Mouse (Mus musculus) CH12.LX (cell line): ENCODE measurements around the gene Lix1l. TPM values are rescaled to one million over a fixed set of nuclear protein-coding genes. Genes with fewer than 3 reads are reported as not detected.

Experiments
- DNase-seq: peaks from one replicate; pipeline ENCODE4 v3.0.0-alpha.2; 2013; ENCODE audit errors: extremely low read depth
- H3K27ac ChIP-seq: 2 replicates; pipeline ENCODE4 v1.5.1; 2012; ENCODE audit warnings: low read depth, mild to moderate bottlenecking, control low read depth, moderate library complexity; ENCODE audit not compliant: insufficient read depth
- H3K27me3 ChIP-seq: replicated peaks from 2 replicates; pipeline ENCODE3; 2012; ENCODE audit warnings: inconsistent platforms
- H3K36me3 ChIP-seq, 2 experiments: replicated peaks in 1 of 2; 2 replicates each; pipeline versions ENCODE3 to v1.6.1; 2012; ENCODE audit warnings: inconsistent platforms in 1 of 2, low read length in 1 of 2, mild to moderate bottlenecking in 1 of 2, mixed read lengths in 1 of 2, moderate library complexity in 1 of 2; ENCODE audit not compliant: control insufficient read depth in 1 of 2, insufficient read depth in 1 of 2
- H3K4me1 ChIP-seq, 2 experiments: 2 replicates each; pipeline ENCODE4 v1.6.1; 2012; ENCODE audit warnings: inconsistent platforms in 1 of 2, moderate library complexity in 1 of 2; ENCODE audit not compliant: insufficient read depth in 2 of 2, control insufficient read depth in 1 of 2
- H3K4me2 ChIP-seq: 2 replicates; pipeline ENCODE4 v1.6.1; 2012; ENCODE audit warnings: low read depth, mild to moderate bottlenecking, control low read depth; ENCODE audit not compliant: poor library complexity, insufficient read depth, severe bottlenecking
- H3K4me3 ChIP-seq, 3 experiments: fragments of 150-350 bp in 1 of 3; sonication (generic) in 1 of 3; replicated peaks in 1 of 3; 2 replicates each; pipeline versions ENCODE3 to v1.5.1; 2011 to 2012; ENCODE audit warnings: low read depth in 2 of 3, low read length in 2 of 3, mild to moderate bottlenecking in 2 of 3, moderate library complexity in 2 of 3, control low read depth in 1 of 3, improper control_type of control experiment in 1 of 3, inconsistent platforms in 1 of 3, mixed read lengths in 1 of 3; ENCODE audit not compliant: poor library complexity in 1 of 3
- H3K79me2 ChIP-seq: replicated peaks from 2 replicates; pipeline ENCODE4 v1.6.1; 2012; ENCODE audit warnings: mild to moderate bottlenecking, moderate library complexity; ENCODE audit not compliant: control insufficient read depth, poor library complexity, insufficient read depth, severe bottlenecking; ENCODE audit errors: extremely low read depth
- H3K9ac ChIP-seq: 2 replicates; pipeline ENCODE4 v1.6.1; 2012; ENCODE audit warnings: low read depth, mild to moderate bottlenecking, control low read depth, moderate library complexity; ENCODE audit not compliant: insufficient read depth
- H3K9me3 ChIP-seq: replicated peaks from 2 replicates; pipeline ENCODE3; 2012; ENCODE audit warnings: low read length, inconsistent platforms, mixed read lengths
- CHD2 ChIP-seq: IDR thresholded peaks from 2 replicates; pipeline ENCODE4 v1.6.1; 2011; ENCODE audit warnings: low read length, improper control_type of control experiment
- EP300 ChIP-seq: IDR thresholded peaks from 2 replicates; pipeline ENCODE4 v1.6.1; 2011; ENCODE audit warnings: low read length, improper control_type of control experiment
- ETS1 ChIP-seq: conservative IDR thresholded peaks from 2 replicates; pipeline ENCODE4 v1.6.1; 2012; ENCODE audit warnings: low read depth, mild to moderate bottlenecking, inconsistent platforms, low read length, improper control_type of control experiment, moderate library complexity
- GABPA ChIP-seq: IDR thresholded peaks from 2 replicates; pipeline ENCODE4 v1.6.1; 2012; ENCODE audit warnings: low read depth, low read length, improper control_type of control experiment, inconsistent platforms; ENCODE audit not compliant: insufficient replicate concordance
- JUN ChIP-seq: IDR thresholded peaks from 2 replicates; pipeline ENCODE4 v1.6.1; 2011; ENCODE audit warnings: low read depth, mild to moderate bottlenecking, low read length, improper control_type of control experiment, moderate library complexity; ENCODE audit not compliant: insufficient read depth
- JUND ChIP-seq: conservative IDR thresholded peaks from 2 replicates; pipeline ENCODE4 v1.6.1; 2011; ENCODE audit warnings: low read depth, low read length, improper control_type of control experiment
- MAZ ChIP-seq: IDR thresholded peaks from 2 replicates; pipeline ENCODE4 v1.6.1; 2012; ENCODE audit warnings: low read depth, mild to moderate bottlenecking, inconsistent platforms, low read length, improper control_type of control experiment, moderate library complexity
- NELFE ChIP-seq: IDR thresholded peaks from 2 replicates; pipeline ENCODE4 v1.6.1; 2011; ENCODE audit warnings: low read depth, low read length, improper control_type of control experiment
- NRF1 ChIP-seq: IDR thresholded peaks from 2 replicates; pipeline ENCODE4 v1.6.1; 2014; ENCODE audit warnings: low read depth, mild to moderate bottlenecking, inconsistent platforms, low read length, improper control_type of control experiment, moderate library complexity
- PAX5 ChIP-seq: IDR thresholded peaks from 2 replicates; pipeline ENCODE4 v1.6.1; 2012; ENCODE audit warnings: low read length, inconsistent platforms, mixed read lengths
- SIN3A ChIP-seq: IDR thresholded peaks from 2 replicates; pipeline ENCODE4 v1.6.1; 2012; ENCODE audit warnings: low read length, improper control_type of control experiment, inconsistent platforms
- TCF12 ChIP-seq: IDR thresholded peaks from 2 replicates; pipeline ENCODE4 v1.6.1; 2014; ENCODE audit warnings: low read depth, mild to moderate bottlenecking, inconsistent platforms, low read length, improper control_type of control experiment
- USF1 ChIP-seq: IDR thresholded peaks from 2 replicates; pipeline ENCODE4 v1.6.1; 2014; ENCODE audit warnings: low read depth, mild to moderate bottlenecking, inconsistent platforms, low read length, improper control_type of control experiment
- USF2 ChIP-seq: conservative IDR thresholded peaks from 2 replicates; pipeline ENCODE4 v1.6.1; 2011; ENCODE audit warnings: low read depth, low read length, improper control_type of control experiment
- dilution Hi-C: fragments of 300-500 bp; cut with MboI; formaldehyde crosslinking; loops from 2 replicates; pipeline ENCODE4 v1.14.3; 2020; ENCODE audit warnings: low sequenced_read_pairs; ENCODE audit not compliant: extremely low pct_unique_long_range_greater_than_20kb, extremely low pct_ligation_motif_present
- in situ Hi-C: fragments of 300-500 bp; cut with MboI; formaldehyde crosslinking; loops from 3 replicates; pipeline ENCODE4 v1.14.3; 2019; ENCODE audit warnings: low sequenced_read_pairs, low pct_ligation_motif_present, low pct_unique_long_range_greater_than_20kb, mixed read lengths
- polyA plus RNA-seq: library from polyadenylated mRNA; unstranded; fragments of >175 nt; gene quantifications from 2 replicates; pipeline ENCODE4 v1.2.1, GENCODE M21; 2012; ENCODE audit warnings: low read depth; ENCODE audit not compliant: insufficient read length
- total RNA-seq, 2 experiments: library from RNA; depleted of rRNA; stranded (reverse); fragments of 300-350 nt in 1 of 2; fragments of >200 nt in 1 of 2; gene quantifications; 2 replicates each; pipeline ENCODE4 v1.2.3; 2012 to 2014

The Lix1l gene
- total and polyA plus RNA-seq, 3 experiments = 4.0 to 4.6 (median 4.5) TPM

GRCm38 (mm10) chr3:96647365-96647764 lies 46.4 kb downstream of the Lix1l start:
- Histone ChIP-seq H3K27me3 (no peaks in the 10 kb centered on the region), H3K4me2 (no peak overlapping the region), H3K36me3 (peaks cover 30 to 77% of the 10 kb centered on the region in 2 experiments), H3K9me3 (no peaks in the 10 kb centered on the region), H3K4me1 (peaks cover 15 to 20% of the 10 kb centered on the region in 2 experiments), H3K79me2 (no peaks in the 10 kb centered on the region), H3K4me3 (no peak overlapping the region)
- in situ Hi-C loops = loop anchor here (5.0 kb wide), 1 partner anchor 105 kb away; no protein-coding TSS in a partner anchor
- dilution Hi-C loops = no loop called here
- TF ChIP-seq GABPA (no peak), TCF12 (no peak), USF1 (no peak), JUN (no peak), ETS1 (no peak), NELFE (no peak), SIN3A (no peak), EP300 (no peak)
- TF ChIP-seq, all 38 proteins: peak for 0
- Histone ChIP-seq H3K9ac (no peak overlapping the region), H3K27ac (no peak overlapping the region)
- no peak for DNase-seq

DNA sequence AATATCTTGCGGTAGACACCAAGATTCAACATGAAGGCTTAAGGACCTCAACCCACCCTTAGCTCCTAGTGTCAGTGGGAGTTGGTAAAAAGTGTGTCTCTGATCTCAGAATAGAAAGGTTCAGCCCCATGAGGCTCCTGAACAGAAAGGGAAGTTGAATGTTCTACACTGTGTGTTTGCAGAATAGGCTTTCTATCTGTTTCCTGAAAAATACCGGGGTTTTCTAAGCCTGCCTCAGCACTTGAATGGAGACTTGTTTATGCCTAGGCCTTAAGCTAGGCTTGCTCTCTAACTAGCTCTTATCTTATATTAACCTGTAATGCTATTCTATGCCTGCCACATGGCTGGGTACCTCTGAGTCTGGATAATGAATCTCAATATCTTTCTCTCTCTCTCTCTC lies 60.0 kb downstream of the Lix1l start:
- Histone ChIP-seq H3K36me3 (peaks cover 10 to 34% of the 10 kb centered on the region in 2 experiments), H3K27me3 (no peaks in the 10 kb centered on the region), H3K79me2 (no peaks in the 10 kb centered on the region), H3K9ac (0 out of 2 replicates have a peak overlapping the region, but pooled peaks have one; percentile 5), H3K9me3 (no peaks in the 10 kb centered on the region), H3K4me1 (peaks cover 11 to 29% of the 10 kb centered on the region in 2 experiments)
- dilution Hi-C loops (no loop called here), in situ Hi-C loops (loop anchor here (5.0 kb wide), 1 partner anchor 46 kb away; the partner anchor contains the start of gene Nudt17)
- no peak for DNase-seq
- TF ChIP-seq CHD2 (no peak), MAZ (no peak), PAX5 (no peak), JUN (no peak), NELFE (no peak), GABPA (no peak), NRF1 (no peak), USF2 (no peak), JUND (no peak)
- TF ChIP-seq, all 38 proteins: peak for 0
- Histone ChIP-seq H3K4me3 (no peak overlapping the region), H3K4me2 (no peak overlapping the region), H3K27ac (peak overlapping the region; percentile 12; the same call in 1 of the 2 replicates)
